Mouse (Mus musculus): ENCODE measurements at regions not wholly inside any gene's neighbourhood (a gene's known extent, or its start where the extent isn't known, plus 50 kb on each side); places are given as distances from the start of the nearest gene placed in this dataset.

DNA sequence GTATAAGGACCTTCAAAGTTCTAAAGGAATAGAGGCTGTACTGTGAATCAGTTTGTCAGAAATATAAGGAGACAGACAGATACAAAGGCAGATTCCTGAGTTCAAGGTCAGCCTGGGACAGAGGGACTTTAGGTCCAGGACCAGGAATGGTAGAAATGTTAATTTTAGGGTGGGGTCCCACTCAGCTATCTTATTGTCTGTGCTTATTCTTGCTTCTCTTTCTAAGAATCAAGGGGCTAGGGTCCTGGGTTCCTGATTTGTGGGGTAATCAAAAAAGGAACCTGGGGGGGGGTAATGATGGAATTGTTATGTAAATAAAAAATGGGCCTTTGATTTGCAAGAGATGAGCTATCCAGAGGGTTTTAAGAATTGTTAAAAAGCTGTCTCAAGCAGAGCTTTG, 71.7 kb upstream of the Fshr start:
- H3K9me3 ChIP-seq (ENCODE audit: control insufficient read depth, low read depth, low read length), result no peaks in the 10 kb centered on the region
- no peak overlapping the region for H3K4me2 ChIP-seq (replicated peaks; ENCODE audit: low read depth, low read length)
- ATAC-seq (ENCODE audit: insufficient number of reproducible peaks, insufficient read depth, low FRiP score, low read depth), result no peak
- no peak overlapping the region for H3K9ac ChIP-seq (replicated peaks; ENCODE audit: low read depth, low read length)
- no peaks in the 10 kb centered on the region for H3K36me3 ChIP-seq (ENCODE audit: control insufficient read depth, insufficient read depth, low read length)
- H3K4me3 ChIP-seq (ENCODE audit: low read depth, low read length), result no peak overlapping the region
- H3K27me3 ChIP-seq (ENCODE audit: control insufficient read depth, insufficient read depth, low read length), result no peaks in the 10 kb centered on the region
- no peak overlapping the region for H3K27ac ChIP-seq (ENCODE audit: low read length)
- H3K4me1 ChIP-seq (ENCODE audit: control insufficient read depth, insufficient read depth, low read length), result 0 out of 2 replicates have a peak, but pooled peaks cover 2% of the 10 kb centered on the region

- Histone ChIP-seq H3K9ac (replicated peaks; ENCODE audit: low read depth, low read length) (no peak overlapping the region), H3K4me1 (ENCODE audit: control insufficient read depth, insufficient read depth, low read length) (no peaks in the 10 kb centered on the region), H3K4me3 (ENCODE audit: low read depth, low read length) (no peak overlapping the region), H3K27ac (ENCODE audit: low read length) (no peak overlapping the region), H3K9me3 (ENCODE audit: control insufficient read depth, low read depth, low read length) (no peaks in the 10 kb centered on the region), H3K4me2 (replicated peaks; ENCODE audit: low read depth, low read length) (no peak overlapping the region), H3K27me3 (ENCODE audit: control insufficient read depth, insufficient read depth, low read length) (no peaks in the 10 kb centered on the region), H3K36me3 (ENCODE audit: control insufficient read depth, insufficient read depth, low read length) (no peaks in the 10 kb centered on the region)
- 64% methylated on average over 3 of the region's 3 CpGs for WGBS
- no peak for ATAC-seq (ENCODE audit: insufficient number of reproducible peaks, insufficient read depth, low FRiP score, low read depth)
Measured at GRCm38 (mm10) chr17:89255687-89256086, 55.2 kb upstream of the Fshr start.

- whole genome bisulfite sequencing, result 67% methylated on average over 5 of the region's 5 CpGs
- H3K4me3 ChIP-seq (ENCODE audit: low read depth, low read length), result no peak overlapping the region
- H3K9me3 ChIP-seq (ENCODE audit: control insufficient read depth, low read depth, low read length), result no peaks in the 10 kb centered on the region
- no peak overlapping the region for H3K9ac ChIP-seq (replicated peaks; ENCODE audit: low read depth, low read length)
- no peaks in the 10 kb centered on the region for H3K4me1 ChIP-seq (ENCODE audit: control insufficient read depth, insufficient read depth, low read length)
- no peak overlapping the region for H3K4me2 ChIP-seq (replicated peaks; ENCODE audit: low read depth, low read length)
- no peak for ATAC-seq (ENCODE audit: insufficient number of reproducible peaks, insufficient read depth, low FRiP score, low read depth)
- no peaks in the 10 kb centered on the region for H3K36me3 ChIP-seq (ENCODE audit: control insufficient read depth, insufficient read depth, low read length)
- no peaks in the 10 kb centered on the region for H3K27me3 ChIP-seq (ENCODE audit: control insufficient read depth, insufficient read depth, low read length)
- H3K27ac ChIP-seq (ENCODE audit: low read length), result no peak overlapping the region
Measured at GRCm38 (mm10) chr17:89250811-89251210, 50.3 kb upstream of the Fshr start.
